Mouse (Mus musculus): ENCODE measurements around the gene Btbd2. TPM values are rescaled to one million over a fixed set of nuclear protein-coding genes. Genes with fewer than 3 reads are reported as not detected.

Btbd2 gene
- total RNA-seq, 2 experiments from 2014 or later, result 50.4 to 65.3 TPM

DNA sequence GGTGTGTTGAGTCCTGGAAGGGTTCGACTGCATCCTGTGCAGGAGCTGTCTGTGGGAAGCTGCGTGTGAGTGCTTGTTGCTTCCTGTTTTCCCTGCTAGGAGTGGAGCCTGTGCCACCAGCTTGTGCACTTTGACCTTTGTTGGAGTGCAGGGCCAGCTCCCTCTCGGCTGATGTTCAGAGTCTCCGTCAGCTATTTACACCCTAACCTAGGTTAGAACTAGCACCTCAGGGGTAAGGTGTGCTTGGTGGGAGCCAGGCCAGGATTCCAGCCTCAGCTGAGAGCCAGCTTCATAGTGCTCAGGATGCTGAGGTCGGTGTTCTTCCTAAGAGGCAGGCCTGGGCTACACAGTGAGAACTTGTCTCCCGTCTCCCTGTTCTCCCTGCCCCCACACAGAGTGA, 21.5 kb downstream of the Btbd2 start:
- no peak for DNase-seq

- DNase-seq, result no peak
Observed at GRCm38 (mm10) chr10:80628925-80629324, 27.9 kb downstream of the Btbd2 start.

GRCm38 (mm10) chr10:80627685-80628084, 29.2 kb downstream of the Btbd2 start:
- DNase-seq, result peak; percentile 70

GRCm38 (mm10) chr10:80625764-80626163, 31.1 kb downstream of the Btbd2 start:
- no peak for DNase-seq

DNA sequence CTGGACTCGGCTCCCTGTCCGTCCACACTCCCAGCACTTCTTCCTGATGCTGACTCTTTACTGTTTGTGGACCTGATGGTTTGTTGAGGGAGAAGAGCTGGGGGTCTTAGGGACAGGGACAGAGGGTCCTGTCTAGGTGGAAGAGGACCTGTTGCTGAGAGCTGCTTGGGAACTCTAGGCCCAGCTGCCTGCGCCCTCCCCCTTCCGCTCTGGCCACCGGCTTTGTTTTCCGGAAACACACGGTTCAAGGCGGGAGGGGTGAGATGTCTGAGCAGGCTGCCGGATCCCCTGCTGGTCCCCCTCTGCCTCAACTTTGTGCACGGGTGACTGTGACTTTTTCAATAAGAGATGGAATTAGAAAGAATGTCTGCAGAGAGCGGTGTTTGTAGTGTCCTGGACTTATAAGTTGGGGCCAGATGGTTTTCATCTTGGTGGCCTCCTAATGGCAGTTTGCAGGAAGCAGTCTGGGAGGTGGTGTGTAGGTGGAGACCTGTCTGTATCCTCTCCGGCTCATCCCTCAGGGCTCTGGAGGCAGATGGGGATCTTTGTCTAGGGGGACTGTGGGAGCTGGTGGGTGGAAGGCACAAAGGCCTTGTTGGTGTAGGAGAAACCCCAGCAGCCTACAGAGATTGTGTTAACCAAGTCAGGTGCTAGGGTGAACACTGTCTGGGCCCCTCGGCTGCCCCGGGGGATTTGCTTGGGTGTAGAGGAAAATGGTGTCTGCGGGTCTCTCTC, 33.2 kb downstream of the Btbd2 start:
- DNase-seq, result peak; percentile 73

DNA sequence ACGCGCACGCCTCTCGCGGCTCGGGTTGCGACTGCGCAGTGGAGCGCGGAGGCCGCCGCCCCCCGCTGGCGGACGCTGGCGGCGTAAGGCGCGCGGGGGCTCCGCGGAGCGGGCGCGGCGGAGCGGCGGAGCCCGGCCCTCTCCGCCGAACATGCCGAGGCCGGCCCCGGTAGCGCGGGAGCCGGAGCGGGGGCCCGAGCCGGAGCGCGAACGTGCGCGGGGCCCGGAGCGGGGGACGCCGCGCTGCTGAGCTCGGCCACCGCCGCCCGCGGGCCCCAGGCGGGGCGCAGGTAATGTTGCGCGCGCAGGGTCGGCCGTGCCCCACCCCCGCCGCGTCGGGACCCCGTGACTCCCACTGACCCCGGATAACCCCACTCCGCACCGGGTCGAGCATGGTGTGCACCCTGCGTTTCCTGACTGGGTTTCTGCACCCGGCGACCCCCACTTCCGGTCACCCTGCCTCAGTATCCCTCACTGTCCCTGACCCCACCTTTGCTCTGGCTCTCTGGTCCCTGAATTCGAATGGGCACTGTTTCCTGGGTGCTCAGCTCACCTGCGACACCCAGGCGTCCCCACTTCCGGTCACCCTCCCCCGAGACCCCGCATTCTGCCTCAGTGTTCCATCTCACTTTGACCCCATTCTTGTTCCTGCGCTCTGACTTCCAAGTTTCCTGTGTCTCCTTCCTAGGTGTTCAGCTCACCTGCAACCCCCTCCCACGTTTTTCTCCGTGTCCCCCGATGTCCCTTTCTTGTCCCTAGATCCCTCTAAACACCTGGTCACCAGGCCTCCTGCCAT, 34.0 kb downstream of the Btbd2 start, which contains the start of gene Csnk1g2:
TSS of gene Csnk1g2 (plus strand) at position 178 of the 796 bp plus-strand sequence.
- DNase-seq, result peak; percentile 69

GRCm38 (mm10) chr10:80621940-80622660, 34.8 kb downstream of the Btbd2 start:
- DNase-seq, result peak; percentile 99

DNA sequence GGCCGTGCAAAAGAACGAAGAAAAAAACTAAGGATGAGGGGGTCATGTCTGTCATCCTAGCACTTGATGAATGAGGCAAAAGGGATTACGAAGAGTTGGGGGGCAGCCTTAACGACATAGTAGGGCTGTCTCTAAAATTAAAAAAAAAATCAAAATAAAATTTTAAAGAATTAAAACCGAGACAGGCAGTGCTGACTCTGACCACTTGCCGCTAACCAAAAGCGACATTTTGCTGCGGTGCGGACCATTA, 35.3 kb downstream of the Btbd2 start:
- DNase-seq, result no peak

- DNase-seq, result no peak
Observed at GRCm38 (mm10) chr10:80620796-80621689, 35.8 kb downstream of the Btbd2 start.

GRCm38 (mm10) chr10:80620365-80620764, 36.5 kb downstream of the Btbd2 start:
- no peak for DNase-seq

DNA sequence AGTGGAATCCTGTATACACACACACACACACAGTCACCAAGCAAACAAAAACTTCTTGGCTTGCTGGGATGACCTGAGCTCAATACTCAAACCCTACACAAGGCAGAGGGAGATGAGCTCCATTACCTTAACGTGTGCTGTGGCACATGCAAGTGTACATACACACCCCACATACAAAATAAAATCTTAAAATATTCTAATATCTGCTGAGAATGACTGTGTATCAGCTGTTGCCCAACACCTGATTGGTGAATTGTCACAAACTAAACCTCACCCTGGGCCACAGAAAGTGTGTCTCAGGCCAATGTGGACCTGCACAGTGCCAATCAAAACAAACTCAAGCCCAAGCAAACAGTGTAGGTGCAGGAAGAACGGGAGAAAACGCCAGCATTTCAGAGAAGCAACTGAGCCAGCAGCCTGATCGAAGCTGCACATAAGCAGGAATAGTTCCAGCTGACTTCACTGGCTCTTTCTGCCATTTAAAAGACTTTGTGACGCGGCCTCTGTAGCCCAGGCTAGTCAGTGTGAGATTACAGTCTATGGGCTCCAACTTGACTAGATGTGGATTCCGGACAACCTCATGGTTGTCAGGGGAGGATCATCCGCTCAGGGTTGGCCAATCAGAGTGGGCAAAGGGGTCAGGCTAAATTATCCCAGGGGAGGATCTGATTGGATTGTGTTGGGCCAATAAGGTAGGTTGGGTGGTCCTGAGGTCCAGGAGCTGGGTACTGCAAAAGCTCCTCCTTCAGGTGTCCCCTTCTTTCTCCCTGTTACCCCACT, 37.2 kb downstream of the Btbd2 start:
- no peak for DNase-seq

- peak; percentile 43 for DNase-seq
Observed at GRCm38 (mm10) chr10:80618181-80618580, 38.7 kb downstream of the Btbd2 start.

DNA sequence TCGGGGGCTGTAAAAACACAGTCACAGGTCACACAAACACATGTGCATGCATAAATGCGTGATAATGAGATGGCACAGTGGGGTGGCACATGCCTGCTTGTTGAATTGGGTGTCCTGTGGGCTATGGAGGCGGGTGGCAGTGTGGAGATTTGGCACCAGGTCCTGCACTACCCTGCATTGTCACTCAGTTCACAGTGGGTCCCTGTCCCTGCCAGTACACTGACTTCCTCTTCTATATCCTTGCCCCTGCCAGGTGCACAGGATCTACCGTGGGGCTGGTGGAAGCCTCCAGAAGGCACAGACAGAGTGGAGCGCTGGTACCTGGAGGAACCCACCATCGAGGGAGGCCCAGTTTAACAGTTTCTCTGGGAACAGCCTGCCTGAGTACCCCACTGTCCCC, 42.5 kb downstream of the Btbd2 start:
- no peak for DNase-seq

DNA sequence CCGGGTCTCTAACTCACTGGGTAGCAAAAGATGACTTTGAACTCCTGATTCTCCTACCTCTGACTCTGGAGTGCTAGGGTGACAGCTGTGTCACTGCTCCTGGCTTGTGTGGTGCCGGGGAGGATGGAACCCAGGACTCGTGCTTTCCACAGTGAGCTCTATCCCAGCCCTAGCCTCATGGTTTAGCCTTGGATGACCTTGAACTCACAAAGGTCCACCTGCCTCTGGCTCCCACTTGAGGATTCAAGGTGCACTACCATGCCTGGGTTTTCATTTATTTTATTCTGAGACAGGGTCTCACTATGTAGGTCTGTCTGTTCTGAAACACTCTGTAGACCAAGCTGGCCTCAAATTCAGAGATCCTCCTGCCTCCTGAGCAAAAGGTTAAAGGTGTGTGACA, 43.0 kb downstream of the Btbd2 start:
- DNase-seq, result no peak

DNA sequence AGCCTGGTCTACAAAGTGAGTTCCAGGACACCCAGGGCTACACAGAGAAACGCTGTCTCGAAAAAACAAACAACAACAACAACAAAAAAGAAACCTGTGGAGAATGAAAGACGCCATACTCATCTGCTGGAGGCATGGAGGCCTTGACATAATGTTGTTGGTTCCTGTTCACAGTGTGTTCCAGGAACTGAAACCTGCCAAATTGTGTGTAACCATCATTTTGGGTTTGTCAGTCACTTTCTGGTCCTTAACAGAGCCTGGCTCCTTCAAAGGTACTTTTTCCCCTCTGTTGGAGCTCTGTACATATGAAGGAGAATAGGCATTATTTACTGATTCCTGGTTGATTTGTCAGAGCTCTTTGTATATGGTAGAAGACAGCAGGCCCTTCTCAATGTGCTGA, 45.0 kb downstream of the Btbd2 start:
- no peak for DNase-seq

DNA sequence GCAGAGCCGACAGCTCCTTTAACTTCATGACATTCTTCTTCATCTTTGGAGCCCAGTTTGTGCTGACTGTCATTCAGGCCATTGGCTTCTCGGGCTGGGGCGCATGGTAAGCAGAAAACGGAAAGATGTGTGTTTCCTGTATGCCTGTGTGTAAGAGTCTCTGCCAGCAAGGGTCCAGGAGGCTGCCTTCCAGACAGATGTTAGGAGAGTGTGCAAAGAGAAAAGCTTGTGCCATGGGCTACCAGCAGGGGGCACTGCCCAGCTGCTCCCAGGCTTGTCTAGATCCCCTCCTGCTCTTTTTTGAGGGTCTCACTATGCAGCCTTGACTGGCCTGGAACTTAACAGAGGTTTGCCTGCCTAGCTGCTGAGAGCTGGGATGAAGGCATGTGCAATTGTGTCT, 45.8 kb downstream of the Btbd2 start:
- DNase-seq, result peak; percentile 71

DNA sequence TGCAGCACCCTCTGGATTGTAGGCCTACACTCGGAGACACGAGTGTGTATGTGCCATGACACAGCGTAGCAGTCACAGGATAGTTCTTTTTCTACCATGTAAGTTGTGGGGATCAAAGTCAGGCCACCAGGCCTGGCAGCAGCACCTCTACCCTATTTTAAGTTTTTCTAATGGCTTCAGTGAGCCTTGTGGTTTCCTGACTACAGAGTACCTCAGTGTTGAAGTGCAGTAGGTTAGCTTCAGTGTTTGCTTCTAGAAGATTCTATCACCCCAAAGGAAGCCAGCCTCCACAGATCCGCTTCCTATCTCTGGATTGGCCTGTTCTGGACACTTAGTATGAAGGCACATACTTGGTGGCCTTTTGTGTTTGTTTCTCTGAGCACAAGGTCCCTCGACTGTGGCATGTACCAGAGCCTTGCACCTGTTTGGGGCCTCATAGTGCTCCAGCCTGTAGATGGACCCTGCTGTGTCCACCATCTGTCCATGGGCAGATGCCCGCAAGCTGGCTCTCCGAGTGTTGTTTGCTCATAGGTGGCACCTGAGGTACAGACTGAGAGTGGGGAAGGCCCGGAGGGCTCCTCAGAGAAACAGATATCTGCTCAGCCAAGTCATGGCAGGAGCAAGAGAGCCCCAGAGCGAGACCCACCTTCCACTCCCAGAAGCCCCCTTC, 46.6 kb downstream of the Btbd2 start:
- DNase-seq, result no peak

- no peak for DNase-seq
Observed at GRCm38 (mm10) chr10:80609269-80609924, 47.5 kb downstream of the Btbd2 start.

DNA sequence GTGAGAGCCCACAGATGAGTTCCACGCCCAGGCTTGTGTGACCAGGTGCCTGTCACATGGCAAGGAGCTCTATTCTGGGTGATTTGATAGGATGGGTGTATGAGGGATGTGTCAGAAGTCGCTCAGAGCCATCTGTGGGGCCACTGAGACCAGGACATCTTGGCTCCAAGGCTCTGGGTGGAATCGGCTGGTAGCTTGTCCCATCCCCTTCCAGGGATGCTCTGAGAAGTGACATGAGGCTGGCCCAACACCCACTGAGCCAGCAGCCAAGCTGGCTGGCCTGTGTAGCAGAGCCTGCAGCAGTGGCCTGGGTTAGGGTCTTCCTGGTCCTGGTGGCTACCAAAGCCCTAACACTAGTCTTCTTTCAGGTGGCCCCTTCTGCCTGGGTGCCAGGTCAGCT, 48.4 kb downstream of the Btbd2 start:
- no peak for DNase-seq

DNA sequence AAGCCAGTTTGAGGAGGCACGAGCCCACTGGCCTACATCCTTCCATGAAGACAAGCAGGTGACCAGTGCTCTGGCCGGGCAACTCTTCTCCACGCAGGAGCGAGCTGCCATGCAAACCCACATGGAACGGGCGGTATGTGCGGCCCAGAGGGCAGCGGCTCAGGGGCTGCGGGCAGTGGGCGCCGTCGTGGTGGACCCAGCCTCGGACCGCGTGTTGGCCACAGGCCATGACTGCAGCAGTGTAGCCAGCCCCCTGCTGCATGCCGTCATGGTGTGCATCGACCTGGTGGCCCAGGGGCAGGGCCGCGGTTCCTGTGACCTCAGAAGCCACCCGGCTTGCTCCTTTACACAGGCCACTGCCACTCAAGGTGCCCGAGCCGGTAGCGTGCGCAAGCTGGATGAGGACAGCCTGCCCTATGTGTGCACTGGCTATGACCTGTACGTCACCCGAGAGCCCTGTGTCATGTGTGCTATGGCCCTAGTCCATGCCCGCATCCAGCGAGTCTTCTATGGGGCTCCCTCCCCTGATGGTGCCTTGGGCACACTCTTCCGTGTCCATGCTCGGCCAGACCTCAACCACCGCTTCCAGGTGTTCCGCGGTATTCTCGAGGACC, 50.0 kb downstream of the Btbd2 start:
- DNase-seq, result no peak
